Mouse (Mus musculus): ENCODE measurements around the gene Ica1. TPM values are rescaled to one million over a fixed set of nuclear protein-coding genes. Genes with fewer than 3 reads are reported as not detected.

Gene Ica1
- polyA plus RNA-seq, 1 experiment from 2014 or later = 16.6 TPM

- no peaks in the 10 kb centered on the region for H3K9me3 ChIP-seq
- H3K4me2 ChIP-seq = no peak overlapping the region
- no peaks in the 10 kb centered on the region for H3K4me1 ChIP-seq
- no peaks in the 10 kb centered on the region for H3K27me3 ChIP-seq
- H3K9ac ChIP-seq = no peak overlapping the region
- H3K27ac ChIP-seq = no peak overlapping the region
- H3K4me3 ChIP-seq = no peak overlapping the region
- 91% methylated on average over 7 of the region's 7 CpGs for WGBS
- H3K36me3 ChIP-seq = no peaks in the 10 kb centered on the region
- no peak for ATAC-seq (ENCODE audit: insufficient number of reproducible peaks, insufficient read depth, low FRiP score, low TSS enrichment, low read depth)
Observed at GRCm38 (mm10) chr6:8717967-8718366, 60.3 kb downstream of the Ica1 start.

GRCm38 (mm10) chr6:8716539-8716938 is 61.7 kb downstream of the Ica1 start:
- no peak for ATAC-seq (ENCODE audit: insufficient number of reproducible peaks, insufficient read depth, low FRiP score, low TSS enrichment, low read depth)

GRCm38 (mm10) chr6:8711246-8711645 is 67.0 kb downstream of the Ica1 start:
- Histone ChIP-seq H3K4me2 (no peak overlapping the region), H3K9ac (no peak overlapping the region), H3K9me3 (no peaks in the 10 kb centered on the region), H3K27me3 (no peaks in the 10 kb centered on the region), H3K4me1 (no peaks in the 10 kb centered on the region), H3K4me3 (no peak overlapping the region), H3K27ac (no peak overlapping the region), H3K36me3 (no peaks in the 10 kb centered on the region)
- ATAC-seq (ENCODE audit: insufficient number of reproducible peaks, insufficient read depth, low FRiP score, low TSS enrichment, low read depth) = no peak
- WGBS = 82% methylated on average over 5 of the region's 5 CpGs

More at GRCm38 (mm10) chr6:8716539-8716938, 61.7 kb downstream of the Ica1 start:
- Histone ChIP-seq H3K9me3 (no peaks in the 10 kb centered on the region), H3K4me3 (no peak overlapping the region), H3K4me2 (no peak overlapping the region), H3K9ac (no peak overlapping the region), H3K36me3 (no peaks in the 10 kb centered on the region), H3K27me3 (no peaks in the 10 kb centered on the region), H3K27ac (no peak overlapping the region), H3K4me1 (no peaks in the 10 kb centered on the region)
- 92% methylated on average over 2 of the region's 2 CpGs for WGBS

GRCm38 (mm10) chr6:8694636-8695514 is 83.4 kb downstream of the Ica1 start:
- H3K9ac ChIP-seq = no peak overlapping the region
- H3K27ac ChIP-seq = peak overlapping the region; percentile 68
- H3K27me3 ChIP-seq = no peaks in the 10 kb centered on the region
- H3K4me3 ChIP-seq = no peak overlapping the region
- peaks cover 24% of the 10 kb centered on the region for H3K4me1 ChIP-seq
- H3K9me3 ChIP-seq = no peaks in the 10 kb centered on the region
- H3K36me3 ChIP-seq = no peaks in the 10 kb centered on the region
- WGBS = 47% methylated on average over 12 of the region's 12 CpGs
- ATAC-seq (ENCODE audit: insufficient number of reproducible peaks, insufficient read depth, low FRiP score, low TSS enrichment, low read depth) = no peak
- H3K4me2 ChIP-seq = no peak overlapping the region

- peak overlapping the region; percentile 68 for H3K27ac ChIP-seq
- H3K9me3 ChIP-seq = no peaks in the 10 kb centered on the region
- no peaks in the 10 kb centered on the region for H3K36me3 ChIP-seq
- H3K27me3 ChIP-seq = no peaks in the 10 kb centered on the region
- H3K4me3 ChIP-seq = no peak overlapping the region
- ATAC-seq (ENCODE audit: insufficient number of reproducible peaks, insufficient read depth, low FRiP score, low TSS enrichment, low read depth) = no peak
- peaks cover 24% of the 10 kb centered on the region for H3K4me1 ChIP-seq
- H3K4me2 ChIP-seq = no peak overlapping the region
- H3K9ac ChIP-seq = peak overlapping the region; percentile 44; the same call in 1 of the 2 replicates
- WGBS = 13% methylated on average over 10 of the region's 10 CpGs
Observed at GRCm38 (mm10) chr6:8693926-8694635, 84.2 kb downstream of the Ica1 start.

- no peaks in the 10 kb centered on the region for H3K9me3 ChIP-seq
- H3K36me3 ChIP-seq = no peaks in the 10 kb centered on the region
- no peak overlapping the region for H3K4me3 ChIP-seq
- H3K9ac ChIP-seq = no peak overlapping the region
- no peaks in the 10 kb centered on the region for H3K27me3 ChIP-seq
- peaks cover 24% of the 10 kb centered on the region for H3K4me1 ChIP-seq
- H3K27ac ChIP-seq = peak overlapping the region; percentile 68
- no peak for ATAC-seq (ENCODE audit: insufficient number of reproducible peaks, insufficient read depth, low FRiP score, low TSS enrichment, low read depth)
- no peak overlapping the region for H3K4me2 ChIP-seq
- WGBS = 45% methylated on average over 11 of the region's 11 CpGs
Observed at GRCm38 (mm10) chr6:8693141-8693881, 85.0 kb downstream of the Ica1 start.

GRCm38 (mm10) chr6:8691199-8691975 is 86.9 kb downstream of the Ica1 start:
- H3K4me1 ChIP-seq = peaks cover 24% of the 10 kb centered on the region
- no peak overlapping the region for H3K27ac ChIP-seq
- H3K36me3 ChIP-seq = no peaks in the 10 kb centered on the region
- no peaks in the 10 kb centered on the region for H3K27me3 ChIP-seq
- no peak overlapping the region for H3K9ac ChIP-seq
- WGBS = 41% methylated on average over 2 of the region's 2 CpGs
- no peaks in the 10 kb centered on the region for H3K9me3 ChIP-seq
- no peak for ATAC-seq (ENCODE audit: insufficient number of reproducible peaks, insufficient read depth, low FRiP score, low TSS enrichment, low read depth)
- H3K4me2 ChIP-seq = no peak overlapping the region
- H3K4me3 ChIP-seq = no peak overlapping the region

GRCm38 (mm10) chr6:8690441-8690840 is 87.8 kb downstream of the Ica1 start:
- Histone ChIP-seq H3K4me2 (no peak overlapping the region), H3K9me3 (no peaks in the 10 kb centered on the region), H3K27me3 (no peaks in the 10 kb centered on the region), H3K27ac (no peak overlapping the region), H3K9ac (no peak overlapping the region), H3K4me3 (no peak overlapping the region), H3K4me1 (peaks cover 24% of the 10 kb centered on the region), H3K36me3 (no peaks in the 10 kb centered on the region)
- no peak for ATAC-seq (ENCODE audit: insufficient number of reproducible peaks, insufficient read depth, low FRiP score, low TSS enrichment, low read depth)
- WGBS = 50% methylated on average over 3 of the region's 3 CpGs

- Histone ChIP-seq H3K27ac (no peak overlapping the region), H3K4me2 (no peak overlapping the region), H3K9me3 (no peaks in the 10 kb centered on the region), H3K4me1 (no peaks in the 10 kb centered on the region), H3K4me3 (no peak overlapping the region), H3K36me3 (no peaks in the 10 kb centered on the region), H3K27me3 (no peaks in the 10 kb centered on the region), H3K9ac (no peak overlapping the region)
- 80% methylated on average over 14 of the region's 14 CpGs for WGBS
- no peak for ATAC-seq (ENCODE audit: insufficient number of reproducible peaks, insufficient read depth, low FRiP score, low TSS enrichment, low read depth)
Observed at GRCm38 (mm10) chr6:8686678-8687580, 91.4 kb downstream of the Ica1 start.

GRCm38 (mm10) chr6:8683379-8683778 is 94.9 kb downstream of the Ica1 start:
- no peaks in the 10 kb centered on the region for H3K9me3 ChIP-seq
- no peak overlapping the region for H3K9ac ChIP-seq
- H3K27ac ChIP-seq = no peak overlapping the region
- no peak for ATAC-seq (ENCODE audit: insufficient number of reproducible peaks, insufficient read depth, low FRiP score, low TSS enrichment, low read depth)
- H3K36me3 ChIP-seq = no peaks in the 10 kb centered on the region
- no peak overlapping the region for H3K4me3 ChIP-seq
- no peak overlapping the region for H3K4me2 ChIP-seq
- H3K4me1 ChIP-seq = no peaks in the 10 kb centered on the region
- 78% methylated on average over 10 of the region's 10 CpGs for WGBS
- no peaks in the 10 kb centered on the region for H3K27me3 ChIP-seq

Measured in embryonic facial prominence, embryonic 13.5 days (tissue).